Mouse (Mus musculus): ENCODE results near the gene Ctdspl.

The Ctdspl gene

GRCm38 (mm10) chr9:118919672-118920186 is 6.5 kb upstream of the Ctdspl start:
- DNase-seq (ENCODE audit: extremely low spot score, low spot score), result no peak

DNA sequence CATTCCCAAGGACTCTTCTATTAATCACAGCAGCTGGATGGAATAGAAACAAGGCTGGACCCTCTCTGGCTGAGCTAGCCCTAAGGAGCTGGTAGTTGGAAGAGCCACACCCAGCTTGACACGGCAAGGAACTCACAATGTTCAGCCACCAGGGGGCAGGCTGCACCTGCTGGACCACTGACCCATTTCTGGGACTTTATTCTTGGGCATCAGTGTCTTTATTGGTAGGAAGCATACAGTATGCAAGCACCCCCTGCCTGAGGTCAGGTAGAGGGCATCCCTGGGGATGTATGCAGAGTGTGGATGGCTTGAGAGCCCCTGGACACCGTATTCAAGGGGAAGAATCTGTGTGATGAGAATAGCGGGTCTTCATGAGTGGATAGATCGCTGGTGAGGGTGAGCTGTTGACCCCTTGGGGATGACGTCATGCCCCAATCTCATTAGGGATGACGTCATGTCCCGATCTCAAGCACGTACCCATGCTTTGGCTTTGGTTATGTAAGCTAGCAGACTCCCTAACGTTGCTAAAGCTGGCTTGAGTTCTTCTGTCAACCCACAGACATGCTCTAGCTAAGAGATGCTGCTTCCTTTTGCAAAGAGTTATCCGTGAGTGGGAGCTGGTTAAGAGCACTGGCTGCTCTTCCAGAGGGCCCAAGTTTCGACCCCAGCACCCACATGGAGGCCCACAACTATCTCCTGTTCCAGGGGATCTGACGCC is 5.3 kb upstream of the Ctdspl start:
- peak; percentile 86 for DNase-seq (ENCODE audit: extremely low spot score, low spot score)

DNA sequence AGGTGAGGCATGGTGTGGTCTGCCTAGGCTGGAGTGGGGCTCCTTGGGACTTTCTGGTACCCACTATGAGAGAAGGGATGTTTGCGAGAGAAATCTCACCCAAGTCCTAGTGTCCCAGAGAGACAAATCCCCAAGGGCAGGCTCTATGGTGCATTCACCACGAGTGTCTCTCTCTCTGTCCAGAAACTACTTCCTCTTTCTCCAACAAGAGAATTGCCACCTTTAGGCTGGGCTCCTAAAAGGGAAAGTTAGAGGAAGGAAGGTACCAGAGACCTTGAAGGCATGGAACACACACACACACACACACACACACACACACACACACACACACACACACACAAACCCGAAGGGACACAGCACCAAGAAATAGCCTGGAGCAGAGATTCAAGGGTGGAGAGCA is 4.3 kb upstream of the Ctdspl start:
- no peak for DNase-seq (ENCODE audit: extremely low spot score, low spot score)

GRCm38 (mm10) chr9:118924554-118925085 is 1.6 kb upstream of the Ctdspl start:
- DNase-seq (ENCODE audit: extremely low spot score, low spot score), result no peak

- DNase-seq (ENCODE audit: extremely low spot score, low spot score), result peak; percentile 93
Measured at GRCm38 (mm10) chr9:118925286-118926110, 755 bp upstream of the Ctdspl start.

DNA sequence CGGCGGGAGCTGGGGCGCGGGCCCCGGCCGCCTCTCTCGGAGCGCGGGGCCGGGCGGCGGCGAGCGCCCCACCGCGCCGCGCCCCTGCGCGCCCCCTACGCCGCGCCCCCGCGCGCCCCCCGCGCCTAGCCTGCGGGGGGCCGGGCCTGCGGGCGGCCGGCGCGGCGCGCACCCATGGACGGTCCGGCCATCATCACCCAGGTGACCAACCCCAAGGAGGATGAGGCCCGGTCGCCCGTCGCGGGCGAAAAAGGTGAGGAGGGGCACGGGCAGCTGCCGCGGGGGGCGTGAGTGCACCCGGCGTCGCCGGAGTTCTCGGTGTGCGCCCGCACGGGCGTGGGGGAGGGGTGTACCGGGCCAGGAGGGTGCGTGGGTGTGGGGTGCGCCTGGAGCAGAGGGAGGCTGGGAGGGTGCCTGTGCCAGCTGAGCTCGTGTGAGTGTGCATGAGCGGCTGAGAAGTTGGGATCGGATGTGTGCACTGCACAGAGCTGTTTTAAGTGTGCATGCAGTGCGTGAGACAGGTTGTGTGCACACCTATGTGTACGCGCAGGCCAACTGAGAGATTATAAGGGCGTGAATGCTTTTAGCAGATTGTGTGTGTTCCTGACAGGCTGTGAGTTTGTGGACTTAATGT is 552 bp downstream of the Ctdspl start:
- peak; percentile 36 for DNase-seq (ENCODE audit: extremely low spot score, low spot score)

- DNase-seq (ENCODE audit: extremely low spot score, low spot score), result no peak
Measured at GRCm38 (mm10) chr9:118927501-118927900, 1.2 kb downstream of the Ctdspl start.

DNA sequence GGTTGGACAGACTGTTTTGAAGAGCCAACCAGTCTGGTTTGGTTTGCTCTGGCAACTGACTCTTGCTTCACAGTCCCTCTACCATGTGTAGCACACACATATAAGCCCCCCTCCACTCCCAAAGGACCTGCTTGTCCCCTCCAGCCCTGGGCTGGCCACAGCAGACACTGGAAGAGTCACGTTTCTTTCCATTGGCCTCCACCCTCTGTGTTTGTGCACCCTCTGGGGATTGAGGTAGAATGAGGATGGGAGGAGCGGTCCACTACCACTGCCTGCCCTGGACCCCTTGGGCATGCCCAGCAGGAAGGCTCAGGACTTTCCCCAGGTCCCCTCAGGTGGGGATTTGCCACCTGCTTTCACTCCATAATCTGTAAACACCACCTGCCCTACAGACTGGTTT is 1.8 kb downstream of the Ctdspl start:
- no peak for DNase-seq (ENCODE audit: extremely low spot score, low spot score)

DNA sequence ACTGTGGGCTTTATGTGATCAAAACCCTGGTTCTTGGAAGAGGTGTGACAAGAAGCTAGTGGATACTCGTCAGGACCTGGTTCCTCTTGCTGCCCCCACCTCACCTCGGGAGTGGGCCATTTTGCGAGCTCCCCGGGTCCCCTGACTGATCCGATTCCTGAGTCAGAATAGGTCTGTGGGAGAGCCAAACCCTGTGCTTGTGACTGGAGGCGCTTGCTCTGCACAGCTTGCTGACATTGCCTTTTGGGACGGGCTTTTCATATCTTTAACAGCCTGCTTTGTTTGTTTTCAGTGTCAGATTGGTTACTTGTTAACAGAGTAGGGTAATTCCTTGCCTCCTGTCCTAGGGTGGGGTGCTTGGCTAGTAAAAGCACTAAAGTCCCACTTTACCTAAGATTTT is 2.4 kb downstream of the Ctdspl start:
- DNase-seq (ENCODE audit: extremely low spot score, low spot score), result peak; percentile 23

- no peak for DNase-seq (ENCODE audit: extremely low spot score, low spot score)
Measured at GRCm38 (mm10) chr9:118930611-118931010, 4.4 kb downstream of the Ctdspl start.

DNA sequence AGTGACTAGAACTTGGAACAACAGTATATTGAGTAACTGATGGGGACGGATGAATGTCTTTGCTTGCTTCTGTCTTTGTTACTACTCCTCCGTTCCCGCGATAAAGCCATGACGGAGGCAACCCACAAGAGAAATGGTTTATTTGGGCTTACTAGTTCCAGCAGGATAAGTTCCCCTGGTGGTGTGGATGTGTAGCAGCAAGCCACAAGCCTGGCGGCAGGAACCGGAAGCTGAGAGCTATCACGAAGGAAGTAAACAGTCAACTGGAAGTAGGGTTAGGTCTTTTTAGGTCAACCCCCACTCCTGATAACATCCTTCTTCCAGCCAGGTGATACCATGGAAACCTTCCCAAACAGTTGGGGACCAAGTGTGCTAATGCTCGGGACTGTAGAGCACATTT is 7.5 kb downstream of the Ctdspl start:
- no peak for DNase-seq (ENCODE audit: extremely low spot score, low spot score)

GRCm38 (mm10) chr9:118934319-118934718 is 8.1 kb downstream of the Ctdspl start:
- DNase-seq (ENCODE audit: extremely low spot score, low spot score), result no peak

GRCm38 (mm10) chr9:118935098-118935497 is 8.8 kb downstream of the Ctdspl start:
- no peak for DNase-seq (ENCODE audit: extremely low spot score, low spot score)

DNA sequence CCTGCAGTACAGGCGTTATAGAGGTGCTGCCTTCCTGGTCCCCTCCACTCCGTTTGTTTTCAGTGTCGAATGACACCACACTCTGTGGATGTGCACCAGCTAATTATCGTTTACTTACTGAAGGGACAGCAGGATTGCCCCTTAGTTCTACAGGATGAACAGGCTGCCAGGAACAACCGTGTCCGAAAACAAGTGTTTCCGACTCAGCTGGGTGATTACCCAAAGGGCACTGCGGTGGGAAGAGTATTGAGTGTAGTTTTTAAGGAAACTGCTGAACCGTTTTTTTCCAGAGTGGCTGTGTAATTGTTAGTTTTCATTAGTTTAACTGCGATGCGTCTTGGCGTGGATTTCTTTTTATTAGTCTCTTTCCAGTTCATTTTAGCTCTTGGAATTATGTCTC is 9.8 kb downstream of the Ctdspl start:
- DNase-seq (ENCODE audit: extremely low spot score, low spot score), result no peak

DNA sequence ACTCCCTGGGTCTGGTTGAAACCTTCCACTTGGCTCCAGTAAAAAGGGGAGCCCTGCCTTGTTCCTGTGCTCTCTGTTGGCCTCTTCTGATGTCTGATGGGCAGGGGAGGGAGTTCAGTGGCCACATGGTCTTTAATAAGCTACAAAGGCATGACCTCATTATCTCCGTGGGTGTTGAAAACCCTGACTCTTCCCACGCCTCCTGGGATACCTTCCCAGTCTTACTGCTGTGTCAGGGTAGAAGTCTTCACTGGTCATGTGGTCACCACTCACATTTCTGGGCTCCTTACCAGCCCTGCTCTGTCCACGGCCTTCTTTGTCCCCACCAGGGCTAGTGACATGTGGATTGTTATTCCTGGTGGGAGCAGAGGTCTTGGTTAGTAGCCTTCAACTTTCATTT is 11.3 kb downstream of the Ctdspl start:
- no peak for DNase-seq (ENCODE audit: extremely low spot score, low spot score)

DNA sequence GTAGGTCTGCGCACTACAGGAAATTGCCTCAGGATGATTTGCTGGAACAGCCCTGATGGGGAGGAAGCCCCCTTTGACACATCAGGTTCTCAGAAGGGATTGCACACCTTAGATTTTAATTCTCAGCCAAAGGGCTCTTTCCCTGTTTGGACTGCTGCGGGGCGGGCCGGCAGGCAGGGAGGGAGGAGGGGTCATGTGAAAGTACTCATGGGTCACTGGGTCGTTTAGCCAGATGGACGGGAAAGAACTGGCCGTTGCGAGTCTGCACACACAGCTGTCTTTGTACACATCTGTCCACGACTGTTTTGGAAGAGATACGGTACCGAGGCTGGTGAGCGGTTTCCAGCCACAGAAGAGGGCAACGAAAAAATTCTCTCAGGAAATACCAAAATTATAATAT is 13.2 kb downstream of the Ctdspl start:
- peak; percentile 48 for DNase-seq (ENCODE audit: extremely low spot score, low spot score)

DNA sequence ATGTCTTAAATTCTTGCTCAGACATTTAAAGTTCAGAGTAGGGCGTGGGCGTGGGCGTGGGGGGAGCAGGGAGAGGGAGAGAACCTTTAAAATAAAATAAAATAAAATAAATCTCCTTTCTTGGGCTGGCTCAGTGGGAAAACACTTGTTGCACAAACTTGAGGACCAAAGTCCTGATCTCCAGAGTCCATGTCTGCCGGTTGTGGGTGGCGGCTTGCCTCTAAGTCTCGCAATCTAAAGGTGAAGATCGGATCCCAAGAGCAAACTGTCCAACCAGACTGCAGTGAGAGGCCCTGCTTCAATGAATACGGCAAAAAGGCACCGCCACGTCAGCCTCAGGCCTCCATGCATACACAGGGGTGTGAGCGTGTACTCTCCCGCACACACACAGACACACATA is 13.6 kb downstream of the Ctdspl start:
- DNase-seq (ENCODE audit: extremely low spot score, low spot score), result no peak

GRCm38 (mm10) chr9:118940591-118941207 is 14.4 kb downstream of the Ctdspl start:
- no peak for DNase-seq (ENCODE audit: extremely low spot score, low spot score)

DNA sequence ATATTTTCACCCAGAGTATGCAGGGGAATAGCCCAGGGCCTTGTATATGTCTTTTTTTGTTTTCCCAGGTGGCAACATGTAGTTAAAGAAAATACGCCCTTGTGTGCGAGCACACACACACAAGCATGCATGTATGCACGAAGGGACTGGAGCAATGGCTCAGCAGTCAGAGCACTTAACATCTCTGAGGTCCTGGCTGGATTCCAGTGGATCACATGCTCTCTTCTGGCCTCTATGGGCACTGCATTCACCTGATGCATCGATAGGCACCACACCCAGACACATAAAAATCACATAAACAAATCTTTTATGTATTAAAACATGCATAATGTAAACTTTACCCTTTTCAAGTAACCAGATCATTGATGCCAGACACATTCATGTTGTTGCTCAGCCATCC is 15.8 kb downstream of the Ctdspl start:
- no peak for DNase-seq (ENCODE audit: extremely low spot score, low spot score)

DNA sequence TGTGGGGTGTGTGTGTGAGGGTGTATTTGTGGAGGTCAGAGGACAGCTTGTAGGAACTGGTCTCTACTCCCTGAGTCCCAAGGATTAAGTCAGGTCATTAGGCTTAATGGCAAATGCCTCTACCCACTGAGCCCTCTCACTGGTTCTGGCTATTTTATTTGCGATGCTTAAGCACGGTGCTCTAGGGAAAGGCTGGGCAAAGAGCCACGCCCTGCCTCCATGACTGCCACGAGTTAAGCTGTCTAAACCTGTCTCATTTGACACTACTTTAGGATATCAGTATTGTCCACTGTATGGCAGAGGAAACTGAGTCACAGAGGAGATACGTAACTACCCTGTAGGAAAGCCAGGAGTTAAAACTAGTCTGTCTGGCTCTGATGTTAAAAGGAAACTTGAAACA is 17.7 kb downstream of the Ctdspl start:
- DNase-seq (ENCODE audit: extremely low spot score, low spot score), result no peak

- DNase-seq (ENCODE audit: extremely low spot score, low spot score), result no peak
Measured at GRCm38 (mm10) chr9:118944388-118944787, 18.1 kb downstream of the Ctdspl start.

All from neural tube, embryonic 10.5 days (tissue).